Mouse (Mus musculus): ENCODE measurements at regions not wholly inside any gene's neighbourhood (a gene's known extent, or its start where the extent isn't known, plus 50 kb on each side); places are given as distances from the start of the nearest gene placed in this dataset.

DNA sequence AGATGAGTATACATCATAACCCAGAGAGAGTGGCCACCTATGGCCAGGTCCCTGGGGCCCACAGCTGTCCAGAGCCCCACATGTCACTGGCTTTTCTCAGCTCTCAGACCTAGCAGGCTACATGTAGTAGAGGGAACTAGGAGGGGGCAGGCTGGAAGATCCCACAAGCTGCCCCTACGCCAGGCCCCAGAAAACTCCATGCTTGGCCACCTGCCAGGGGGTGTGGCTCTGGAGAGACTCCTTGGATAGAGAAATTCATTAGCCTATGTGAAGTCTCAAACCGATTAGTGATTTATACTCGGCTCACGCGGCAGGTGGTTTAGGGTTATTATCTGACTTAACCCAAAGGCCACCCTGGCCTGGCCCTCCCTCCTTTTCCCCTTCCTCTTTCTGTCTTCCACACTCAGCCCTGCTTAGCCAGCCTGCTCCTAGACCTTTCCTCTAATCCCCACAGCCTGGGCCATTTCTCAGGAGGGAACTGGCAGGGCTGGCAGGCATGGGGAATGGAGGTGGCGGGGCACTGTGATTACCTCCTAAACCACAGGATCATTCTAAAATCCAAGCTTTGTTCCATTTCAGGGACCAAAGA, 77.7 kb downstream of the Efnb1 start:
- Histone ChIP-seq H3K36me3 (replicated peaks; ENCODE audit: low read length) (no peaks in the 10 kb centered on the region), H3K4me1 (peaks cover 23% of the 10 kb centered on the region), H3K27me3 (replicated peaks) (peaks cover 71% of the 10 kb centered on the region), H3K4me3 (replicated peaks) (no peak overlapping the region), H3K9me3 (no peaks in the 10 kb centered on the region)
- TF ChIP-seq GATA1 (IDR thresholded peaks at IDR 0.05; ENCODE audit: borderline replicate concordance, low read length) (no peak), FLI1 (IDR thresholded peaks at IDR 0.05; ENCODE audit: low read length) (no peak)

DNA sequence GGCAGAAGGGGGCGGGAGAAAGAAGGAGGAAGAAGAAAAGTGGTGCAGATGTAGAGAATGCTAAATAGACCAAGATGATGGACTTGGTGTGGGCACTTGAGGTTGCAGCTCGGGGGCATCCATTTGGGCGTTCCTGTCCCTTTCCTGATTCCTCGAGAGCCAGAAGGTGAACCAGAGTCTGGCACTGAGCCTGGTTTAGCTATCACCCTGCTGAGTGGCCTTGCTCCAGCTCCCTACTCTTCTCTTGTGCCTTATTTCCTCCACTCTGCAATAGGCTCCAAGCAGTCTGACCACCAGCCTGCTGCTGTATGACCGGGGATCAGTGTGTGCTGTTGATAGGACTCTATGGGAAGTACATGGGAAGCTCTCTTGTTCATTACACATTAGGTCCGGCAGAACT, 68.1 kb downstream of the Efnb1 start:
- Histone ChIP-seq H3K27me3 (replicated peaks) (peaks cover 61% of the 10 kb centered on the region), H3K4me3 (replicated peaks) (no peak overlapping the region), H3K36me3 (replicated peaks; ENCODE audit: low read length) (no peaks in the 10 kb centered on the region), H3K9me3 (no peaks in the 10 kb centered on the region), H3K4me1 (peaks cover 49% of the 10 kb centered on the region)
- TF ChIP-seq FLI1 (IDR thresholded peaks at IDR 0.05; ENCODE audit: low read length) (no peak), GATA1 (IDR thresholded peaks at IDR 0.05; ENCODE audit: borderline replicate concordance, low read length) (no peak)

DNA sequence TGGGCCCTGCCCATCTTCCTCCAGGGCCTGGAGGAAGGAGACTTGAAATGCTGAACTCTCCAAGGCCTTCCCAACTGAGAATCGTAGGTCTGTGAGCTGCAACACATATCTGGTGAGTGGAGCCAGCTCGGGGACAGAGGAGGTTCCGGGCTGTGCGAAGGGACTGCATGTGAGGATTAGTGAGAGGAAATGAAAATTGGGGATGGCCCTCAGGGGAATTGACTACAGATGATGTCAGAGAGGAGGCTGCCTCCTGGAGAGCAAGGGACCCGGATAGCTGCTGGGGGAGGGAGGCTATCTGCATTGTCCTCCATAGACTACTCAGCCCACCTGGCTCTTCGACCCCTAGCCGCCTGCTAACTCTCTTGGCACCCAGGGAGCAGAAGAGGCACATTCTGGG, 65.2 kb downstream of the Efnb1 start:
- H3K4me1 ChIP-seq = peaks cover 75% of the 10 kb centered on the region
- no peak for TF ChIP-seq GATA1 (IDR thresholded peaks at IDR 0.05; ENCODE audit: borderline replicate concordance, low read length)

DNA sequence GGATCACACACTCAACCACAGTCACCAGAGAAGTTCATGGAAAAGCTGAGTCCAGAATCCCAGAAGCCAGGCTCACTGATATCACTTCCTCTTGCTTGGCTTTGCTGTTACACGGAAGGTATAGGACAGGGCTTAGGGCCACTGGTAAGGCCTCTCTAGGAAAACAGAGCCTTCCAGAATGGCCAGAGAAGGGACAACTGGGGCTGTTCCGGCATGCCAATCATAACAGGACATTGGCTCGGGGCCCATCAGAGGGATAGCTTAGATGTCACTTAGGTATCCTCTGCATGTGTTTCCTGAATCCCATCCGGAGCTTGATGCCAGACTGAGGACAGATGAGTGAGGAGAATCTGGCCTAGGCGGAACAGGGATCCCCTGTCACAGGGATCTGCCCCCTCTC, 63.7 kb downstream of the Efnb1 start:
- Histone ChIP-seq H3K36me3 (replicated peaks; ENCODE audit: low read length) (no peaks in the 10 kb centered on the region), H3K4me3 (replicated peaks) (peak overlapping the region; percentile 88), H3K4me1 (peaks cover 84% of the 10 kb centered on the region), H3K27me3 (replicated peaks) (peaks cover 45% of the 10 kb centered on the region), H3K9me3 (no peaks in the 10 kb centered on the region)
- TF ChIP-seq FLI1 (IDR thresholded peaks at IDR 0.05; ENCODE audit: low read length) (no peak), GATA1 (IDR thresholded peaks at IDR 0.05; ENCODE audit: borderline replicate concordance, low read length) (no peak)

More for the DNA sequence above, 65.2 kb downstream of the Efnb1 start:
- Histone ChIP-seq H3K9me3 (no peaks in the 10 kb centered on the region), H3K36me3 (replicated peaks; ENCODE audit: low read length) (no peaks in the 10 kb centered on the region), H3K4me3 (replicated peaks) (no peak overlapping the region), H3K27me3 (replicated peaks) (peaks cover 49% of the 10 kb centered on the region)

DNA sequence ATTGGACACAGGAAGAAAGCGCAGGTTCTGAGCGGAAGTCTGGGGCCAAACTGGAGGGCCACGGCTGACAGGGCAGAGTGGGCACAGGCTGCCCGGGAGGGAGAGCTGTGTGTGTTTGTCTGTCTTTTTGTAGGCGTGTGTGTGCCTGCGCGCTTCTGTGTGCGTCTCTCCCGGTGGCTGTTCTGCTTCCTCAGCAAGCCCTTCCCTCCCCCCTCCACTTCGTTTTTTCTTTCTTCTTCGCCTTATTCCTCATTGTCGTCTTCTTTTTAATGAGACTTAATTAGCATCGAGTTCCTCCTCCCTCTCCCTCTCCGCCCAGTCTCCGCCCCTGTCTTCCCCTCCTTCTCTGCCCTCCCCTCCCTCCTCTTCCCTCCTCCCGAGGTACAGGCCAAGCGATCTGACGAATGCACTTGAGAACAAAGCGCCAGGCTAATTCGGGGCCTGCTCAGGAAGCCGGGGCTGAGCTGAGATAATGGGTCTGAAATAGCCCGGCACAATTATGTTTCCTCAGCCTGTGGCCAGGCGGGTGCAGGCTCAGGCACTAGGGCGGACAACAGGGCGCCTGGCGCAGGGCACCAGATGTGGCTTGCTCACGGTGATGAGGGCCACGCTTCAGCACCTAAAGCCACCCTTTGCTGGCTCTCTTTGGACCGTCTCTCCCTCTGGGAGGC, 63.2 kb downstream of the Efnb1 start:
- Histone ChIP-seq H3K9me3 (no peaks in the 10 kb centered on the region), H3K27me3 (replicated peaks) (peaks cover 42% of the 10 kb centered on the region), H3K4me3 (replicated peaks) (peak overlapping the region; percentile 88), H3K4me1 (peaks cover 82% of the 10 kb centered on the region), H3K36me3 (replicated peaks; ENCODE audit: low read length) (no peaks in the 10 kb centered on the region)
- TF ChIP-seq GATA1 (IDR thresholded peaks at IDR 0.05; ENCODE audit: borderline replicate concordance, low read length) (no peak), FLI1 (IDR thresholded peaks at IDR 0.05; ENCODE audit: low read length) (no peak)
